Mouse (Mus musculus): ENCODE results near the gene Paqr7.

- TF ChIP-seq CTCF (IDR thresholded peaks at IDR 0.05; ENCODE audit: borderline replicate concordance, insufficient read depth, low read length) = no peak
- peak; percentile 50; the same call in 1 of the 2 replicates for TF ChIP-seq POLR2A (IDR thresholded peaks at IDR 0.05; ENCODE audit: low read depth, low read length)
Measured at GRCm38 (mm10) chr4:134469341-134469796, 27.1 kb upstream of the Paqr7 start.
